Mouse (Mus musculus) embryonic fibroblast, embryonic 13.5 days (primary cell): Measurements from ENCODE around the gene Cuedc1. TPM values are rescaled to one million over a fixed set of nuclear protein-coding genes. Genes with fewer than 3 reads are reported as not detected.

Source experiments
- H3K27ac ChIP-seq: 2 replicates; pipeline ENCODE4 v1.5.1; 2012; ENCODE audit warnings: low read length, control low read depth, inconsistent platforms; ENCODE audit not compliant: insufficient read depth
- H3K4me1 ChIP-seq: 2 replicates; pipeline ENCODE4 v1.6.1; 2011; ENCODE audit warnings: low read length; ENCODE audit not compliant: control insufficient read depth, insufficient read depth
- H3K4me3 ChIP-seq: 2 replicates; pipeline ENCODE4 v1.5.1; 2011; ENCODE audit warnings: mild to moderate bottlenecking, control low read depth, low read length; ENCODE audit not compliant: insufficient read depth
- CTCF ChIP-seq: IDR thresholded peaks from 2 replicates; pipeline ENCODE4 v1.5.1; 2011; ENCODE audit warnings: mild to moderate bottlenecking, control low read depth, low read length, moderate library complexity, borderline replicate concordance; ENCODE audit not compliant: insufficient read depth
- POLR2A ChIP-seq: IDR thresholded peaks from 2 replicates; pipeline ENCODE4 v1.6.1; 2011; ENCODE audit warnings: low read depth, mild to moderate bottlenecking, control low read depth, low read length, moderate library complexity
- polyA plus RNA-seq: library from polyadenylated mRNA; stranded (reverse); fragments of >200 nt; gene quantifications from 2 replicates; pipeline ENCODE4 v1.2.4, GENCODE M21; 2011; ENCODE audit warnings: low read depth; ENCODE audit not compliant: missing spikeins, insufficient read length

Cuedc1 gene
- polyA plus RNA-seq, 1 experiment: 31.8 TPM

DNA sequence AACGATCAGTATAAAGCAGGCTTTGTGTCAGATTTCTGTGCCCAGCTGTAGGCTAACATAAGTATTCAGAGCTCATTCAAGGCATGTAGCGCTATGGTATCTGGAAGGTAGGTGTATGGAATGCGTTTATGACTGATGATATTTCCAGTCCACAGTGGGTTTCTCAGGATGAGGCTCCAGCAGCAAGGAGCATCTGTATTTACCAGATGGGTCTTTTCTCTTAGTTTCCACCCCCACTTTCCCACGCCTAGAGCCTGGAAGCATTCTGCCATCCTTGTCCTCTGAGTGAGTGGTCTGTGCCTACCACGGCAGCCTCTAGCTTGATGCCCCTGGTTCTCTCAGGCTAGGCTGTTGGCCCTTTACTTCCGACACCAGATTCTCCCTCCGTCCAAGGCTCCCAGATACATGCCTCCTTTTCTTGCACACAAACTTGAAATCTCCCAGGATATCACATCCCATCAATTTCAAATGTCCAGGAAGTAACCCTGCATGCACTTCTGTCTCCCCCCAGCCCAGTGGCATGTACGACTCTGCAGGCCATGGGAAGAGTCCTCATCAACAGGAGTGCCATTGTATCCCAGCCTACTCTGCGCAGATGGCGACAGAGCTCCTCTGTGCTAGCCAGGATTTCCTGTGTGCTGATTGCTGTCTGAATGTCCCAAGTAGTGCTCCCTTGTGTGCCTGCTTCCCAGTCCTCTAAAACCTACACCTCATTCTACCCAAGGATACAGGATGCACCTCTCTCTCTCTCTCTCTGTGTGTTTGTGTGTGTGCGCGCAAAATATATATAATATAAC is 48.6 kb downstream of the Cuedc1 start:
- Histone ChIP-seq H3K4me3 (no peak overlapping the region), H3K27ac (no peak overlapping the region), H3K4me1 (peaks cover 4% of the 10 kb centered on the region; the same call in 1 of the 2 replicates)
- TF ChIP-seq POLR2A (no peak), CTCF (no peak)

- TF ChIP-seq POLR2A (no peak), CTCF (no peak)
- H3K4me1 ChIP-seq: peaks cover 7% of the 10 kb centered on the region; the same call in 1 of the 2 replicates
- no peak overlapping the region for H3K27ac ChIP-seq
- no peak overlapping the region for H3K4me3 ChIP-seq
Measured at GRCm38 (mm10) chr11:88147388-88147787, 49.5 kb downstream of the Cuedc1 start.

DNA sequence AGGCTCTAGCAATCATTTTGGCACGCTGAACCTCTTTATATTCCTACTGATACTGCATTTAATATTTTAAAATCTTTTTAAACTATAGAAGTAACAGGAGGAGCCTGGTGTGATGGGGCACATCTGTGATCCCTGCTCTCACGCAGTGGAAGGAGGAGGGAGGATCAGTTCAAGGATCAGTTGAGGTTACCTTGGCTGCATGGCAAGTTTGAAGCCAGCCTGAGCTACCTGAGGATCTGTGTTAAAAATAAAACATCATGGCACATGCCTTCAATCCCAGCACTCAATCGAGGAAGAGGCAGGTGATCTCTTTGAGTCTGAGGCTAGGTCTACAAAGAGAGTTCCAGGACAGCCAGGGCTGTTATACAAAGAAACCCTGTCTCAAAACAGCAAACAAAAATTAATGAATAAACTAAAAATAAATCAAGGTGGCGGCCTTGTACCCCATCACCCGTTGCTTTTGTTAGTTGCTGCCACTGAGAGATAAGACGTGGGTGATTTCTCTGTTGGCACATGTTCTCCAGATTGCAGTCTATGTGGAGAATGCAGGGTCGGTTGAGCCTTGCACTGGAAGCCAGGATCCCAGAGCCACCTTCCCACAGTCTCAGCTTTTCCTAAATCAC is 50.3 kb downstream of the Cuedc1 start:
- H3K27ac ChIP-seq: no peak overlapping the region
- H3K4me1 ChIP-seq: peaks cover 7% of the 10 kb centered on the region; the same call in 1 of the 2 replicates
- no peak overlapping the region for H3K4me3 ChIP-seq
- TF ChIP-seq CTCF (no peak), POLR2A (no peak)

- H3K4me3 ChIP-seq: no peak overlapping the region
Measured at GRCm38 (mm10) chr11:88148638-88149279, 50.9 kb downstream of the Cuedc1 start.

GRCm38 (mm10) chr11:88151379-88152155 is 53.7 kb downstream of the Cuedc1 start:
- H3K27ac ChIP-seq: 0 out of 2 replicates have a peak overlapping the region, but pooled peaks have one; percentile 13
- no peak for TF ChIP-seq CTCF
- TF ChIP-seq POLR2A: no peak
- H3K4me1 ChIP-seq: peaks cover 10% of the 10 kb centered on the region; the same call in 1 of the 2 replicates

More at GRCm38 (mm10) chr11:88148638-88149279, 50.9 kb downstream of the Cuedc1 start:
- Histone ChIP-seq H3K4me1 (peaks cover 7% of the 10 kb centered on the region; the same call in 1 of the 2 replicates), H3K27ac (no peak overlapping the region)
- TF ChIP-seq POLR2A (no peak), CTCF (no peak)

GRCm38 (mm10) chr11:88153880-88154279 is 56.0 kb downstream of the Cuedc1 start:
- Histone ChIP-seq H3K4me1 (peaks cover 10% of the 10 kb centered on the region; the same call in 1 of the 2 replicates), H3K4me3 (no peak overlapping the region), H3K27ac (no peak overlapping the region)
- no peak for TF ChIP-seq CTCF
- TF ChIP-seq POLR2A: no peak

More at GRCm38 (mm10) chr11:88151379-88152155, 53.7 kb downstream of the Cuedc1 start:
- no peak overlapping the region for H3K4me3 ChIP-seq

DNA sequence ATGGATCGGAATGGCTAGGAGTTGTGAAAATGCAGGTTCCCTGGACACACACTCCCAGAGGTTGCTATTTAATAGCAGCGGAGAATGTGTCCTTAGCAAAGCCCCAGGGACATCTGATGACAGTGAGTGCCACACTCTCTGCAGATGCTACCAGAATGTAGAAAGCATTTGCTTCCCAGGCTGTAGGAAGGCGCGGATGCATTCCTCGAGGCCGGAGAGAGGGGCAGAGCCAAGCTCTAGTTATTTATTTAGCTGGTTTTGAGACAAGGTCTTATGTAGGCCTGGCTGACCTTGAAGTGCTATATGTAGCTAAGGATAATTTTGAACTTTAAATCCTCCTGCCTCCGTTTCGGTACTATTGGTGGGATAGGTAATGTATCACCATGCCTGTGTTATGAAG is 56.6 kb downstream of the Cuedc1 start:
- Histone ChIP-seq H3K4me3 (no peak overlapping the region), H3K4me1 (peaks cover 10% of the 10 kb centered on the region; the same call in 1 of the 2 replicates), H3K27ac (no peak overlapping the region)
- TF ChIP-seq POLR2A (no peak), CTCF (no peak)

- TF ChIP-seq POLR2A (no peak), CTCF (no peak)
- Histone ChIP-seq H3K4me1 (peaks cover 14% of the 10 kb centered on the region), H3K4me3 (no peak overlapping the region), H3K27ac (no peak overlapping the region)
Measured at GRCm38 (mm10) chr11:88155451-88155850, 57.6 kb downstream of the Cuedc1 start.

DNA sequence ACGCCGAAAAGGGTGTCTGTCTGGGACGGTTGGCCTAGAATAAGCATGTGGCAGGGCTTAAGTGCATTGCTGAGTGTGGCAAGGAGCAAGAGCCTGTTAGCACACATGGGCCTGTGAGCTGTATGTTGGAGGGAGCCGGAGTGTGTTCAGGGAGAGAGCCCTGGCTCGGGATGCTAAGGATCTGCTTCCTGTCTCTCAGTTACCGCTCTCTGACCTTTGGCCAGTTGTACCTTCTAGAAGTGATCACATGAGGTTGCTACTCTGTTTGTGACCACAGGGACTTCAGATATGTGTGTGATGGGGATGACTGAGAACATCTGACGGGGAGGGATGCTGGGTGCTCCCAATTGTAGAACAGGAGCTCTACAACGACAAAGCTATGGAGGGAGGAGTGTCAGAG is 58.1 kb downstream of the Cuedc1 start:
- Histone ChIP-seq H3K4me1 (peaks cover 15% of the 10 kb centered on the region), H3K27ac (no peak overlapping the region)

More for the DNA sequence above, 58.1 kb downstream of the Cuedc1 start:
- TF ChIP-seq POLR2A: no peak
- no peak for TF ChIP-seq CTCF
- H3K4me3 ChIP-seq: no peak overlapping the region
